Mouse (Mus musculus): ENCODE measurements at regions not wholly inside any gene's neighbourhood (a gene's known extent, or its start where the extent isn't known, plus 50 kb on each side); places are given as distances from the start of the nearest gene placed in this dataset.

DNA sequence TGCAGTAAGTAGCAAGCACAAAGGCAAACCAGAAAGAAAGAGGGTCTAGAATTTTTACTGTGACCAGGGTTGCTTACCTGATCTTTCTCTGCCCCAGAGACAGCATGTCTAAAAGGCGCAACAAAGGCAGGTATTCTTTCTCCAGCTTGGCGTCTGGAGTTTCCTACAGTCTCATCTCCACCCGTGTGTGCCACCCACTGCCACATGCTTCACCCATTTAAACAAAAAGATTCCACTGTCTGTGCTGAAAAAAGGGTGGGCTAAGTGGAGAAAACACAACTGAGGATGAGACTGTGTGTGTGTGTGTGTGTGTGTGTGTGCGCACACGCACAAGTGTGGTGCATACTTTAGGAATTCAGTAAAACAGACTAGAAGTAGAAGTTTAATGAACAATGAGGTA lies 69.9 kb upstream of the Dph5 start:
- TF ChIP-seq POLR2A (IDR thresholded peaks at IDR 0.05; ENCODE audit: control insufficient read depth, extremely low read depth, insufficient read depth, low read length, poor library complexity) (no peak), CTCF (IDR thresholded peaks at IDR 0.05; ENCODE audit: borderline replicate concordance, control insufficient read depth, extremely low read depth, insufficient read depth, low read length, poor library complexity) (no peak)

Measured in thymus, adult 2 months (tissue).